Mouse (Mus musculus) midbrain, embryonic 14.5 days (tissue): ENCODE results near the gene Jph2. TPM values are rescaled to one million over a fixed set of nuclear protein-coding genes. Genes with fewer than 3 reads are reported as not detected.

ENCODE experiments used
- ATAC-seq: fragments of 200-750 bp; cut with Nextera tagmentation; 2 replicates; pipeline ENCODE4 v1.8.0; 2017; ENCODE audit warnings: moderate number of reproducible peaks, moderate library complexity; ENCODE audit not compliant: low FRiP score, low TSS enrichment
- DNase-seq: peaks from one replicate; pipeline ENCODE4 v3.0.0-alpha.2; 2015
- H3K27ac ChIP-seq: fragments of 300-500 bp; sonication (generic); replicated peaks from 2 replicates; pipeline ENCODE4 v1.5.1; 2014; ENCODE audit warnings: mild to moderate bottlenecking, low read depth, low read length, moderate library complexity
- H3K27me3 ChIP-seq: fragments of 300-500 bp; sonication (generic); 2 replicates; pipeline ENCODE4 v1.6.1; 2014; ENCODE audit warnings: low read length, control low read depth, mixed read lengths; ENCODE audit not compliant: control insufficient read depth, insufficient read depth
- H3K36me3 ChIP-seq: fragments of 300-500 bp; sonication (generic); 2 replicates; pipeline ENCODE4 v1.6.1; 2014; ENCODE audit warnings: low read length, control low read depth; ENCODE audit not compliant: control insufficient read depth, insufficient read depth
- H3K4me1 ChIP-seq: fragments of 300-500 bp; sonication (generic); 2 replicates; pipeline ENCODE4 v1.6.1; 2014; ENCODE audit warnings: mild to moderate bottlenecking, antibody characterized with exemption, low read length, control low read depth; ENCODE audit not compliant: control insufficient read depth, insufficient read depth
- H3K4me2 ChIP-seq: fragments of 300-500 bp; sonication (generic); 2 replicates; pipeline ENCODE4 v1.6.1; 2014; ENCODE audit warnings: mild to moderate bottlenecking, low read length, moderate library complexity
- H3K4me3 ChIP-seq: fragments of 300-500 bp; sonication (generic); replicated peaks from 2 replicates; pipeline ENCODE4 v1.5.1; 2014; ENCODE audit warnings: low read depth, low read length
- H3K9ac ChIP-seq: fragments of 300-500 bp; sonication (generic); replicated peaks from 2 replicates; pipeline ENCODE4 v1.6.1; 2014; ENCODE audit warnings: mild to moderate bottlenecking, low read length, moderate library complexity
- H3K9me3 ChIP-seq: fragments of 300-500 bp; sonication (generic); 2 replicates; pipeline ENCODE4 v1.6.1; 2016; ENCODE audit warnings: low read length, control low read depth, mixed read lengths; ENCODE audit not compliant: control insufficient read depth
- WGBS: fragments of 180-500 bp; shearing (Covaris S2); extraction: QIAGEN DNeasy Blood & Tissue Kit; methylation state at CpG from one replicate; pipeline ENCODE4 v1.1.7; 2014; 5-methylcytosine and 5-hydroxymethylcytosine counted together
- polyA plus RNA-seq: library from polyadenylated mRNA; unstranded; fragments of >200 nt; fragmentation: Nextera tagmentation; extraction: Ambion mirVana; gene quantifications from 2 replicates; pipeline ENCODE4 v1.2.1, GENCODE M21; 2014

Gene Jph2
- polyA plus RNA-seq: 0.30 and 0.37 TPM in 2 replicates

DNA sequence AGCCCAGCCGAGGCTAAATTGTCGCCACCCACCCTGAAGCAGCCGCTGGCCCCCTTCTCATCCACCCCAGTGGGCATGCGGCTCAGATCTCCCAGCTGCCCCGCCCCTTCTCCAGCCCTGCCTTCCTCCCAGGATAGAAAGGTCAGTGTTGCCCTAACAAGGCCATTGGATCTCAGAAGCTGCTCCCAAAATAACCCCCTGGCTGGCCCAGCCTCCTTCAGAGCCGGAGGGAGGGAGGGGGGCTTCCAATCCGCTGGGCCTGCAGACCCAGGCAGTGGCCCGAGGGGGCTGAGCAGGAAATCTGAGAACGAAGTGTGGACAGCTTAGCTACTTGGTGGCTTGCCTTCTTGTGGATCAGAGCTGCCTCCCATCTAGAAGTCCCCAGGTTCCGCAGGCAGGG is at the start of gene Jph2:
TSS of gene Jph2 (minus strand) at position 89 of the 400 bp plus-strand sequence.
- ATAC-seq (no peak), DNase-seq (no peak)
- H3K9ac ChIP-seq: no peak within 1 kb of the TSS
- H3K27me3 ChIP-seq: no peaks in the 10 kb centered on the region
- H3K9me3 ChIP-seq: no peaks in the 10 kb centered on the region
- H3K4me1 ChIP-seq: no peaks in the 10 kb centered on the region
- no peak within 1 kb of the TSS for H3K27ac ChIP-seq
- H3K4me2 ChIP-seq: no peak within 1 kb of the TSS
- whole genome bisulfite sequencing: 8% methylated on average over 10 of the region's 10 CpGs
- no peaks in the 10 kb centered on the region for H3K36me3 ChIP-seq
- H3K4me3 ChIP-seq: no peak within 1 kb of the TSS

- Histone ChIP-seq H3K9me3 (no peaks in the 10 kb centered on the region), H3K4me2 (no peak overlapping the region), H3K27me3 (no peaks in the 10 kb centered on the region), H3K9ac (no peak overlapping the region), H3K4me1 (no peaks in the 10 kb centered on the region), H3K36me3 (peaks cover 63% of the 10 kb centered on the region), H3K4me3 (no peak overlapping the region), H3K27ac (no peak overlapping the region)
- ATAC-seq (no peak), DNase-seq (no peak)
- WGBS: 82% methylated on average over 12 of the region's 12 CpGs
Measured at GRCm38 (mm10) chr2:163447375-163447774, 49.6 kb upstream of the Jph2 start.

DNA sequence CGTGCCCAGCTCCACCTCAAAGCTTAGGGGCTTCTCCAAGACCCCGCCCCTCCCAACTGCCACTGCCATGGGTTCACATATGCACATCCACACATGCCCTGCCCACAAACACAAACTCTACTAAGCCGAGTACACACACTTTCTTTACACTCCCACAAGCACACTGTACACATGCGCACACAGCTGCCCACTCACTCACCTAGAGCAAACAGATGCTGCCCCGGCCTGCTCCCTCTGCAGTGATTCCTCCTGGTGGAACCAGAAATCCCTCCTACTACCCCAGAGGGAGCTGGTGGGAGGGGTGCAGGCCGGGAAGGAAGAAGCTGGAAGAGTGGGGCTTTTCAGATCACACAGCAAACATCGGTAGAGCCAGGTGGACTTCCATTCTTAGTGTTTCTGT is 46.2 kb upstream of the Jph2 start:
- no peak overlapping the region for H3K9ac ChIP-seq
- no peaks in the 10 kb centered on the region for H3K9me3 ChIP-seq
- H3K27me3 ChIP-seq: no peaks in the 10 kb centered on the region
- DNase-seq (no peak), ATAC-seq (no peak)
- H3K4me1 ChIP-seq: peaks cover 19% of the 10 kb centered on the region
- 75% methylated on average over 7 of the region's 7 CpGs for WGBS
- no peak overlapping the region for H3K27ac ChIP-seq
- no peak overlapping the region for H3K4me3 ChIP-seq
- peaks cover 34% of the 10 kb centered on the region for H3K36me3 ChIP-seq
- no peak overlapping the region for H3K4me2 ChIP-seq

GRCm38 (mm10) chr2:163443543-163443942 is 45.8 kb upstream of the Jph2 start:
- Histone ChIP-seq H3K4me2 (no peak overlapping the region), H3K9me3 (no peaks in the 10 kb centered on the region), H3K4me3 (no peak overlapping the region), H3K9ac (no peak overlapping the region), H3K36me3 (peaks cover 30% of the 10 kb centered on the region), H3K27ac (no peak overlapping the region), H3K27me3 (no peaks in the 10 kb centered on the region), H3K4me1 (peaks cover 19% of the 10 kb centered on the region)
- WGBS: 75% methylated on average over 6 of the region's 6 CpGs
- no peak for DNase-seq
- ATAC-seq: no peak

DNA sequence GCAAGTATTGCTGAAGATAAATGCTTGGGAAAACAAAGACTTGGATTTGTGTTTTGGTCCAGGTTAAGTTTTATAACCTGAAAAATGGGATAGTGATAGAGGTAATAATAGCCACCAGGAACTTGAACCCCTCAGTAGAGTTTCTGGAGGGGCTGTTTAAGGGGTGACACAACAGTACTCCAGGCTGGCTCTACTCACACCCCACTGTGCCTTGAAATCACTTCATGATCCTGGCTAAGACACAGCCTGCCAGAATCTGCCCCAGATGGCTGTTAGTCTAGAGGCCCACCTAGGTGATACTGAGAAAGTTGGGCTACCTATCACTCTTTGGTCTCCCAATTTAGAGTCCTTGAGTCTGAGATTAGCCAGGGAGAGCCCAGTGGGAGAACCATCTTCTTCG is 41.7 kb upstream of the Jph2 start:
- no peaks in the 10 kb centered on the region for H3K9me3 ChIP-seq
- DNase-seq: no peak
- no peak for ATAC-seq
- 76% methylated on average over 1 of the region's 1 CpGs for WGBS
- H3K4me1 ChIP-seq: peaks cover 26% of the 10 kb centered on the region
- H3K27me3 ChIP-seq: no peaks in the 10 kb centered on the region
- H3K4me2 ChIP-seq: peak overlapping the region; percentile 75
- H3K4me3 ChIP-seq: peak overlapping the region; percentile 91
- 0 out of 2 replicates have a peak, but pooled peaks cover 6% of the 10 kb centered on the region for H3K36me3 ChIP-seq
- H3K27ac ChIP-seq: 0 out of 2 replicates have a peak overlapping the region, but pooled peaks have one; percentile 92
- H3K9ac ChIP-seq: peak overlapping the region; percentile 94

DNA sequence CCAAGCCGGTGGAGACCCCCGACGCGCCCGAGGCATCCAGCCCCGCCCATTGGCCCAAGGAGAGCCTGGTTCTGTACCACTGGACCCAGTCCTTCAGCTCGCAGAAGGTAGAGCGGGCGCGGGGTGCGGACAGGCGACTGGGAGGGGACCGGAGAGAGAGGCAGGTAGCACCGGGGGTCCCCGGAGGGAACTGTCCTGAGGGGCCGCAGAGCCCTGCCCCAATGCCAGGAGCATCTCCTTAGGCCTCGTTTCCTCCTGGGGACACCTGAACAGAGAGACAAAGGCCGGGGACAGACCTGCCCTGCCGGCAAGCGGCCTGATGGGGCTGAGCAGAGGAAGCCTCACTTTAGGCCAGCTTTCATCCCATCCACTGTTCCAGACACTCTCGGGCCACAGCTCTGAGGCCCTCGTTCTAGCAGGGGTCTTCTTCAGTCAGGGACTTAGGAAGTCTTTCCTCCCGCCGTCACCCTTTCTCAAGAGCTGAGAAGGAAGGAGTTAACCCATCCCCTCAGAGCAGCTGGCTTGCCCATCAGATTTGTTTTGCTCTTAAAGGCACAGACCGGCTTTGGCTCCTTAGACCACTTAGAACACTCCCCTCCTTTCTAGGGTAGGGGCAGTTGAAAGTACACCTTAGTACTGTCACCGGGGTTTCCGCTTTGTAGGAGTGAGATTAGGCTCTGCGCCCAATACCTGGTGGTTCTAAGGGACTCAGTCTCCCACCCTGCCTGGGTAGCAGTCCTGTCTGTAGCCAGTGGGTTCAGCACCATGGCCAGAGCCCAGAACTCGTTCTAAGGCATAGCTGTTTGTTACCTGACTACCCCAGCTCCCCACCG is 41.0 kb upstream of the Jph2 start:
- 0 out of 2 replicates have a peak, but pooled peaks cover 6% of the 10 kb centered on the region for H3K36me3 ChIP-seq
- DNase-seq: peak; percentile 76
- 1% methylated on average over 30 of the region's 30 CpGs for WGBS

GRCm38 (mm10) chr2:163438246-163438618 is 40.4 kb upstream of the Jph2 start, which contains the start of gene Gdap1l1:
TSS of gene Gdap1l1 (plus strand) at chr2:163438476.
- peak; percentile 83 for ATAC-seq
- Histone ChIP-seq H3K27me3 (no peaks in the 10 kb centered on the region), H3K27ac (peak within 1 kb of the TSS; percentile 92), H3K4me2 (peak within 1 kb of the TSS; percentile 75), H3K9me3 (no peaks in the 10 kb centered on the region), H3K4me3 (peak within 1 kb of the TSS; percentile 91), H3K4me1 (peaks cover 26% of the 10 kb centered on the region), H3K9ac (peak within 1 kb of the TSS; percentile 94), H3K36me3 (0 out of 2 replicates have a peak, but pooled peaks cover 6% of the 10 kb centered on the region)
- under 1% methylated on average over 18 of the region's 18 CpGs for WGBS
- DNase-seq: peak; percentile 90

More for the DNA sequence above, 41.0 kb upstream of the Jph2 start:
- H3K9ac ChIP-seq: peak overlapping the region; percentile 94
- peak overlapping the region; percentile 75 for H3K4me2 ChIP-seq
- H3K4me3 ChIP-seq: peak overlapping the region; percentile 91
- no peaks in the 10 kb centered on the region for H3K9me3 ChIP-seq
- peaks cover 26% of the 10 kb centered on the region for H3K4me1 ChIP-seq
- peak overlapping the region; percentile 92 for H3K27ac ChIP-seq
- H3K27me3 ChIP-seq: no peaks in the 10 kb centered on the region
- peak; percentile 59 for ATAC-seq

- no peaks in the 10 kb centered on the region for H3K27me3 ChIP-seq
- DNase-seq: peak; percentile 16
- H3K4me1 ChIP-seq: peaks cover 26% of the 10 kb centered on the region
- H3K9me3 ChIP-seq: no peaks in the 10 kb centered on the region
- 36% methylated on average over 4 of the region's 4 CpGs for WGBS
- no peak for ATAC-seq
- H3K4me3 ChIP-seq: peak overlapping the region; percentile 91
- H3K9ac ChIP-seq: peak overlapping the region; percentile 94
- peak overlapping the region; percentile 92 for H3K27ac ChIP-seq
- H3K36me3 ChIP-seq: 0 out of 2 replicates have a peak, but pooled peaks cover 4% of the 10 kb centered on the region
- H3K4me2 ChIP-seq: peak overlapping the region; percentile 75
Measured at GRCm38 (mm10) chr2:163437800-163438199, 40.0 kb upstream of the Jph2 start.
